Mouse (Mus musculus) lung, postnatal 4 days (tissue): Measurements from ENCODE around the gene Braf.
A peak's percentile ranks its signal among the peaks of the same experiment; 100 is the strongest.
"Not testable (repeated sequence)": the region's sequence is repeated elsewhere in the genome, so short reads cannot be mapped to it uniquely, and the experiment has no call there.

Experiments used
- DNase-seq, 2 experiments: peaks; one replicate each; pipeline ENCODE4 v3.0.0; 2021

Braf gene

DNA sequence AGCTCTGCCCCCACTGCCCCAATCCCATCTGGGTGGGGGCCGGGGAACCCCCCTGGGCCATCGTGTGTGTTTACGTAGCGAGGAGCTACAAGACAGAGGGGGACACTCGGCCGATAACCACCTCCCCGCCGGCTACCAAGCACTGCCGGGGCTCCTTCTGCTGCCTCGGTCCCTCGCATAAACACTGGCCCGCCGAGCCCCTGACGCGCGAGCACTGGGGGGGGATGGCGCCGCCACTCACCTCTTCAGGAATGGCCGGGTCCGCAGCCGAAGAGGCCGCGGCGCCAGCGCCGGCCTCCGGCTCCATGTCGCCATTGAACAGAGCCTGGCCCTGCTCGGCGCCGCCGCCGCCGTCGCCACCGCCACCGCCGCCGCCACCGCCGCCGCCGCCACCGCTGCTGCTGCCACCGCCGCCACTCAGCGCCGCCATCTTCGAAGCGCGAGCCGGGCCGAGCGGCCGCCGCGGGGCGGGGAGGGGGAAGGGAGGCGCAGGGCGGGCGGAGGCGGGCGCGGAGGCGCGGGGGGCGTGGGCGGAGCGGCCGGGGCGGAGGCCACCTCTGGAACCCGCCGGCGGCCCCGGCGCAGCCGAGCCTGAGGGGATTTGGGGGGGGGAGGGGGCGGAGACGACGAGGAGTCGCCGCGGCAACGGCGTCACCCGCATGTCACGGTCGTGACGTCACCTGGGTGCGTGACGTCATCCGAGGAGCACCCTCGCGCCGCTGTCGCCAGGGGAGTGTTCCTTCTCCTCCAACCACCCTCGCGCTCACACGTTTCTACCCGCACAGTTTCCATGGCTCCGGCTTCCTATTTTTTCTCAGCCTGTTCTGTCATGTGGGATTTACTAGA is at the start of gene Braf:
Gene Braf (minus strand): TSS at position 598 of the 846 bp plus-strand sequence.
- peak; percentile 88 to 91 for DNase-seq

DNA sequence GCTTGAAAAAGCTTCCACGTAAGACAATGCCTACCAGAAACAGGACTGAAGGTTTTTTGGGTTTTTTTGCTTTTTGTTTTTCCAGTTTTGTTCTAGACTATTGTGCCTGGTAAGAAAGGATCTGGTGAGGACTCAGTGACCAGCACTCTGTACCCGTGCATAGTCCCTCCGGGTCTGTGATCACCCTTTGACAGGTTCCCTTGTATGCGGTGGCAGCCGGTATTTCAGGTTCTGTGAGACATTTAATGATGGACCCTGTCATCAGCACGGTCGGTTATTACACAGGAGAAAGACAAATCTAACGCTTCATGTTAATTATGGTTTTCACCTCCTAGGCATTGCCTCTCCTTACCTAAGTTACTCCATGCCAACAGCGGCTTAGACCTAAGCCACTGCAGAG is 49.8 kb upstream of the Braf start:
- DNase-seq = no peak

DNA sequence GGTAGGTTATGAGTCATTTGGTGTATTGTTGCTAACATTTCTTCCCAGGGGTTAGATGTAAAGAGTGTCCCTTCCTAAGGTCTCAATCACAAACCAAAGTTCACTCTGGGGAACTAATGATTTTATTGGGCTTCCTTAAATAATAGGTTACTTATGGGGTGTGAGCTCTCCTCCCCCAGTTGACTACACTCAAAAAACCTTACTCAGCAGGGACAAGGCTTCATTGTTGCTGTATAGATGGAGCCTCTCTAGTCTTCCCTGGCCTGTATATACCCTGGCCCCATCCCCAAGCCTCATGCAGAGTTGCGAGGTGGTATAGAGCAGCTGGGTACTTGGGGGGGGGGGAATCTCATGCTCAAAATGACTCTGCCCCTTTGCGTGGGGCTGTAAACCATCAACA is 32.0 kb upstream of the Braf start:
- DNase-seq = no peak

GRCm38 (mm10) chr6:39749881-39750280 is 24.6 kb upstream of the Braf start:
- no peak for DNase-seq

- DNase-seq = no peak
Measured at GRCm38 (mm10) chr6:39747094-39747493, 21.8 kb upstream of the Braf start.

DNA sequence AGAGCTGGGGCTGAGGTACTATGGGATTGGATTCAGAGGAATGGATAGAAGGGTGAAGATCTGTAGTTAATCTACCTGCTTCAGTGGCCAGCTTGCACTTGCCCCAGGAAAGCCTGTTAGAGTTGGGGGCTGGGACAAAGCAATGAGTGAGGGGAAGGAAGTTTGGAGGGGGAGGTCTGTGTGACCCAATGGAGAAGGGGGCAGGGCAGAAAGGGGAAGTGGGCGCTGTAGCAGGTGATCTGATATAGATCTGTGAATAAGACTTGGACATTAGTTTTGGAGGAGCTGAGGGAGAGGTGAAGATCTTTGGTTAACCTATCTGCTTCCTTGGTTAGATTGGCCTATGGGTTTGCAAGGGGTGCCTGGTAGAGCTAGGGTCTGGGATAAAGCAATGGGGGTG is 20.2 kb upstream of the Braf start:
- DNase-seq = no peak

- not testable (repeated sequence) for DNase-seq
Measured at GRCm38 (mm10) chr6:39739698-39740097, 14.4 kb upstream of the Braf start.

DNA sequence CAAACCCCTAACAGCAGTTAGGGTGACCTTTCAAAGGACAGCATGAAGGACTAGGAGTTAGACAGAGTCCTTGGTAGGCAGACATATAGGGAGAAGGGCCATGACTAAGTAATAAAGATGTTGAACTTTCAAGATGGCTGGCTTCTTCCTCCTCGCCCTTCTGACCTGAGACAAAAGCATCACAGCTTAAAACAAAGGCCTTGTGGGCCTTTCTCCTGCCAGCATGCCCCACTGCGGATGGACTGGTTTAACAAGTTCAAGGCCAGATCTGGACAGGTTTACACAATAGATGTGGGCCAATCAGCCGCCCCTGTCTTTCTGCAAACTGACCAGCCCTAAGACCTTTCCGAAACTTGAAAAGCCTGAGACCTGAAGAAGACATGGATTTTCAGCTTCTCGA is 2.8 kb upstream of the Braf start:
- no peak for DNase-seq

DNA sequence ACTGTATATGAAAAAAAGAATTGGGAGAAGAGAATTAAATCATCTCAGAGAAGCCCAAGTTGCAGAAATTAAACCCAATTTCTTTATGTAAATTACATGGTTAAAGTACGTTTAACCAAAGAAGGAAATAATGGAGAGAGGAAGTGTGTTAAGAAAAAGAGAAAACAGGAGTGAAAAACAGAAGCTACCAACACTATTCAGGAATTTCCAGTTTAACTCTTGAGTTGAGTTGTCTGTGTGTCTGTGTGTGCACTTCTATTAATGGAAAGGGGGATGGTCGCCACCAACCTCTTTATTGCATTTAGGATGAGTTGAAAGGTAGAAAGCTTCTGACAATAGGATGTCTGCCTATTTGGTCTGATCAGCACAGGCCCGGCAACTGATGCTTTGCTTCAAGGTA is 886 bp upstream of the Braf start:
- no peak for DNase-seq

DNA sequence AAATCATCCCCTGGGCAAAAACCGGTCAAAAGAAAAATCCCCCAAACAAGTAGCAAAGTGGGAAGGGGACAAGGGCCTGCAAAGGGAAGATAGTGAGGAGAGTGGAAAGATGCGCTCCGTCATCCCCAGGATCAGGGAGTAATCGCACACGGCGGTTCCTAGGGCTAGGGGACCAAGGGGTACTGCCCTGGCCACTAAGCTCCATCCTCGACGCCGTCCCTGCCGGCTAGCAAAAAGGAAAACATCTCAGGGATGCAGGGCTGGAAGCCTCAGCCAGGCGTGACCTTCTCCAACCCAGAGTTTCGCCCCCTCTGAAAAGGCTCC is 759 bp downstream of the Braf start:
- DNase-seq = no peak

GRCm38 (mm10) chr6:39724071-39724470 is 1.2 kb downstream of the Braf start:
- DNase-seq = no peak

- DNase-seq = no peak
Measured at GRCm38 (mm10) chr6:39718567-39718966, 6.7 kb downstream of the Braf start.

DNA sequence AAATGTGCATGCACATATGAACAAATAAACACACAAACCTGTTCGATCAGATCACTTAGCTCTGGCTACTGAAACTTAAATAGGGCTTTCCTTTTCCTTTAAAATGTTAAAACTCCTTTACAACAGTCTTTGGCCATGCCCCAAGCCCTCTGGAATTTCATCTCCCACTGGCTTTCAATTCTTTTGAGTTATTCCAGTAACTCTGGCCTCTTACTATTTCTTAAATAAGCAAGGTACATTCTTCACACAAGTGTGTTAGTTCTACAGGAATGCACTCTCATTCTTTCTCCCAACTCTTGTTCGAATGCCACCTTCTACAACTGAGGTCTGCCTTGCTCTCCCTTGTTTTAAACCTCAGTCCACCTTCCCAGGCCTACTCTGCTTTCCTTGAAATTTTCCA is 8.2 kb downstream of the Braf start:
- no peak for DNase-seq

- DNase-seq = no peak
Measured at GRCm38 (mm10) chr6:39714341-39714740, 10.9 kb downstream of the Braf start.

- DNase-seq = no peak
Measured at GRCm38 (mm10) chr6:39713399-39713798, 11.9 kb downstream of the Braf start.

DNA sequence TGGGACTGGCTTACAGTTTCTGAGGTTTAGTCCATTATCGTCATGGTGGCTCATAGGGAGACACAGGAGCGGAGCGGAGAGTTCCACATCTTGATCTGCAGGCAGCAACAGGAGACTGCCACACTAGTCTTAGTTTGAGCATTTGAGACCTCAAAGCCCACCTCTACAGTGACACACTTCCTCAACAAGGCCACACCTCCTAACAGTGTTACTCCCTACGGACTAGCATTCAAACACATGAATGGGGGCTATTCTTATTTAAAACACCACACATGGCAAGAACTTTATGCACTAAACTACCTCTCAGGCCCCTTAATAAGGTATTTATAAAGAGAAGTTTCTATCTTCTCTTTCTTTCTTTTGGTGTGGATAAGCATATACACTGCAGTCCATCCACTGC is 19.6 kb downstream of the Braf start:
- DNase-seq = no peak

DNA sequence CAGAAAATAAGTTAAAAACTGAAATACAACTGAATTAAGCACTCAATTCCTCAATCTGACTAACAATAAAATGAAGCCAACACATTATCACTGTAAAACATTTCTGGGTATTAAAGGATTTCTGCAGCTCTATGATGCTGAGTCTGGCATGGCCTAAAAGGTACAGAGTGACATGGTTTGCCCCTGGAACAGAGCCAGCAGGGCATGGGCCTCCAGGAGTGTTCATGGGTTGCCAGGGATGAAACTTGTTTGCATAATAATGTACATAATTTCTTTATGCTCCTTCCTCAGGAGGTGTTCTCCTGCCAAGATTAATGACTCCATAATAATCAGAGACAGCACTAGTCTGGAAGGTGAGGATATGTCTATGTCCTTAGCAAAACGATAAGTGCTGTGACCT is 32.1 kb downstream of the Braf start:
- no peak for DNase-seq

GRCm38 (mm10) chr6:39686839-39687238 is 38.4 kb downstream of the Braf start:
- DNase-seq = not testable (repeated sequence)

GRCm38 (mm10) chr6:39681795-39682194 is 43.5 kb downstream of the Braf start:
- DNase-seq = no peak

DNA sequence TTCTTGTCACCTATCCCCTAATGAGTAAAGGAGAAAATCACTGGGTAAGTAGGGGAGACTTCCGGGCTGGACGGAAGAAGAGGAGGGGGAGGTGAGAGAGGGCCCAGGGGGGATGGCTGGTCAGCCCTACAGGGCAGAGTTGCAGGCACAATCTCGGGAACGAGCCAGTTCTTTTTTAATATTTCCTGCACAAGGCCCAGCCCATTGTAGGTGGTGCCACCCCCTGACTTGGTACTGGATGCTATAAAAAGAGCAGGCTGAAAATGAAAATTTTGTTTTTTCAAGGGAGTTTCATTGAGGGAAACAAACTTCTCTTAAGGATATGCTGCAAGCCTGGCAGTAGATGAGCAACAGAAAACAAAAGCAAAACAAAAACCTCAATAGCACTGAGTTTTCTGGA is 44.7 kb downstream of the Braf start:
- no peak for DNase-seq

- DNase-seq = no peak
Measured at GRCm38 (mm10) chr6:39678241-39678640, 47.0 kb downstream of the Braf start.

DNA sequence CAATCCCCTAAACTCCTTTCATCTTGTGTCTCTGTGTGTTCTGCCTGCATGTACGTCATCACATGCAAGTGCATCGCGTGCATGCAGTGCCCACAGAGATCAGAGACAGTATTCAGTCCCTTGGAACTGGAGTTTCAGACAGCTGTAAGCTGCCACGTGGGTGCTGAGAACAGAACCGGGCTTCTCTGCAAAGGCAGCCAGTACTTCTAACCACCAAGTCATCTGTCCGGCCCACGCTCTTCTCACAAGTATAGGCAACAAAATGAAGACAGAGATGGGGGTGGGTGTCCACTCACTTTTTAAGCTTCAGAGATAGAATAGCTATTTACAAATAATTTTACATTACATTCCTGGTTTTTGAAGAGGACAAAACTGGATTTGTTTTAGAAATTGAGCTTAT is 50.2 kb downstream of the Braf start:
- no peak for DNase-seq

GRCm38 (mm10) chr6:39611296-39611695 is 114.0 kb downstream of the Braf start:
- no peak for DNase-seq

- DNase-seq = no peak
Measured at GRCm38 (mm10) chr6:39610207-39610606, 115.1 kb downstream of the Braf start.

- DNase-seq = no peak
Measured at GRCm38 (mm10) chr6:39607365-39607764, 117.9 kb downstream of the Braf start.
